Comparison of ENCODE assay signal across 13 mouse cellular contexts in the genomic region with DNA sequence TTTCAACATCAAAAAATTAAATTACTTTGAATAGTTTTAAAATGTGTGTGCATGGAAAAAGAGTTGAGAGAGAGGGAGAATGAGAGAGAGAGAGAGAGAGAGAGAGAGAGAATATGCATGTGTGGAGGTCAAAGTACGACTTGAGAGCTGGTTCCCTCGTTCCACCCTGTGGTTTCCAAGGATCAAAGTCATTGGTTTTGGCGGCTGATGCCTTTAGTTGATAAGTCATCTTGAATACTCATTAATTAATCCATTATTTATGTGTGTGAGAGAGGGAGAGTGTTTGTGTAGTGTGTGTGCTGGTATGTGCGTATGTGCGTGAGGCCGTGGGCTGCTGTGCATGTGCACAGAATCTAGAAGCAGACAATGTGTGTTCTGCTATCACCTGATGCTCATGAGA.
"Had no signal": no experiment of that assay in that cellular context is flagged by ENCODE, and none has a peak within 500 bp of the region (broad histone marks: within the 10 kb centered on the region; RNA-seq: fewer than 3 reads in every experiment).

No protein-coding gene starts in this region.

- H3K36me3 ChIP-seq: limb, embryonic 15.5 days; liver, embryonic 12.5 days; midbrain, embryonic 15.5 days; neural tube, embryonic 12.5 days had no signal

- H3K9ac ChIP-seq: limb, embryonic 15.5 days; liver, embryonic 12.5 days; lung, embryonic 14.5 days; midbrain, embryonic 15.5 days; neural tube, embryonic 12.5 days had no signal

- DNase-seq: lung, embryonic 14.5 days; lung, postnatal 14 days; thymus, adult 18-20 months; thymus, postnatal 14 days had no signal

- ATAC-seq: inflammation-experienced regulatory T-cells, adult 6 months; intestine, postnatal 0 days; liver, embryonic 12.5 days; midbrain, embryonic 15.5 days had no signal

- H3K4me2 ChIP-seq: limb, embryonic 15.5 days; liver, embryonic 12.5 days; lung, embryonic 14.5 days; midbrain, embryonic 15.5 days had no signal

- H3K27ac ChIP-seq: liver, embryonic 12.5 days; macrophage; neural tube, embryonic 12.5 days had no signal

- H3K9me3 ChIP-seq: limb, embryonic 15.5 days; liver, embryonic 12.5 days; midbrain, embryonic 15.5 days; neural tube, embryonic 12.5 days had no signal

- H3K4me1 ChIP-seq: liver, embryonic 12.5 days; megakaryocyte, embryonic 14.5 days had no signal

- H3K27me3 ChIP-seq: limb, embryonic 15.5 days; liver, embryonic 12.5 days; neural tube, embryonic 12.5 days had no signal

- H3K4me3 ChIP-seq: left cerebral cortex, adult 2 months; limb, embryonic 15.5 days; liver, embryonic 12.5 days; megakaryocyte, embryonic 14.5 days; midbrain, embryonic 15.5 days; neural tube, embryonic 12.5 days had no signal
